Mouse (Mus musculus) lung, embryonic 14.5 days (tissue): ENCODE data around the gene Ifi35. TPM values are rescaled to one million over a fixed set of nuclear protein-coding genes. Genes with fewer than 3 reads are reported as not detected.
A peak's percentile ranks its signal among the peaks of the same experiment; 100 is the strongest.
"Not testable (repeated sequence)": the region's sequence is repeated elsewhere in the genome, so short reads cannot be mapped to it uniquely, and the experiment has no call there.

Source experiments
- ATAC-seq: fragments of 200-750 bp; cut with Nextera tagmentation; 2 replicates; pipeline ENCODE4 v1.8.0; 2017; ENCODE audit warnings: mild to moderate bottlenecking, moderate TSS enrichment, moderate library complexity; ENCODE audit not compliant: insufficient read depth
- DNase-seq: peaks from one replicate; pipeline ENCODE4 v3.0.0-alpha.2; 2015
- H3K27ac ChIP-seq: fragments of 300-500 bp; sonication (generic); 2 replicates; pipeline ENCODE4 v1.5.1; 2014; ENCODE audit warnings: low read depth, mild to moderate bottlenecking, moderate library complexity
- H3K27me3 ChIP-seq: fragments of 300-500 bp; sonication (generic); 2 replicates; pipeline ENCODE4 v1.6.1; 2014; ENCODE audit warnings: low read length, control low read depth; ENCODE audit not compliant: insufficient read depth
- H3K36me3 ChIP-seq: fragments of 300-500 bp; sonication (generic); 2 replicates; pipeline ENCODE4 v1.6.1; 2014; ENCODE audit warnings: control low read depth; ENCODE audit not compliant: insufficient read depth
- H3K4me1 ChIP-seq: fragments of 300-500 bp; sonication (generic); 2 replicates; pipeline ENCODE4 v1.6.1; 2014; ENCODE audit warnings: antibody characterized with exemption, control low read depth; ENCODE audit not compliant: insufficient read depth
- H3K4me2 ChIP-seq: fragments of 300-500 bp; sonication (generic); 2 replicates; pipeline ENCODE4 v1.6.1; 2014; ENCODE audit warnings: mild to moderate bottlenecking
- H3K4me3 ChIP-seq: fragments of 300-500 bp; sonication (generic); 2 replicates; pipeline ENCODE4 v1.5.1; 2014; ENCODE audit warnings: low read depth, low read length
- H3K9ac ChIP-seq: fragments of 300-500 bp; sonication (generic); 2 replicates; pipeline ENCODE4 v1.6.1; 2014
- H3K9me3 ChIP-seq: fragments of 300-500 bp; sonication (generic); 2 replicates; pipeline ENCODE4 v1.6.1; 2016; ENCODE audit warnings: low read depth, low read length, control low read depth
- CTCF ChIP-seq: IDR thresholded peaks from 2 replicates; pipeline ENCODE4 v1.5.1; 2016; ENCODE audit warnings: antibody characterized with exemption, low read depth
- WGBS: fragments of 180-500 bp; shearing (Covaris S2); extraction: QIAGEN DNeasy Blood & Tissue Kit; methylation state at CpG from one replicate; pipeline ENCODE4 v1.1.7; 2014; 5-methylcytosine and 5-hydroxymethylcytosine counted together
- polyA plus RNA-seq: library from polyadenylated mRNA; unstranded; fragments of >200 nt; fragmentation: Nextera tagmentation; extraction: Ambion mirVana; gene quantifications from 2 replicates; pipeline ENCODE4 v1.2.1, GENCODE M21; 2014

Ifi35 gene
- polyA plus RNA-seq, 1 experiment from 2014 or later = 11.4 TPM

DNA sequence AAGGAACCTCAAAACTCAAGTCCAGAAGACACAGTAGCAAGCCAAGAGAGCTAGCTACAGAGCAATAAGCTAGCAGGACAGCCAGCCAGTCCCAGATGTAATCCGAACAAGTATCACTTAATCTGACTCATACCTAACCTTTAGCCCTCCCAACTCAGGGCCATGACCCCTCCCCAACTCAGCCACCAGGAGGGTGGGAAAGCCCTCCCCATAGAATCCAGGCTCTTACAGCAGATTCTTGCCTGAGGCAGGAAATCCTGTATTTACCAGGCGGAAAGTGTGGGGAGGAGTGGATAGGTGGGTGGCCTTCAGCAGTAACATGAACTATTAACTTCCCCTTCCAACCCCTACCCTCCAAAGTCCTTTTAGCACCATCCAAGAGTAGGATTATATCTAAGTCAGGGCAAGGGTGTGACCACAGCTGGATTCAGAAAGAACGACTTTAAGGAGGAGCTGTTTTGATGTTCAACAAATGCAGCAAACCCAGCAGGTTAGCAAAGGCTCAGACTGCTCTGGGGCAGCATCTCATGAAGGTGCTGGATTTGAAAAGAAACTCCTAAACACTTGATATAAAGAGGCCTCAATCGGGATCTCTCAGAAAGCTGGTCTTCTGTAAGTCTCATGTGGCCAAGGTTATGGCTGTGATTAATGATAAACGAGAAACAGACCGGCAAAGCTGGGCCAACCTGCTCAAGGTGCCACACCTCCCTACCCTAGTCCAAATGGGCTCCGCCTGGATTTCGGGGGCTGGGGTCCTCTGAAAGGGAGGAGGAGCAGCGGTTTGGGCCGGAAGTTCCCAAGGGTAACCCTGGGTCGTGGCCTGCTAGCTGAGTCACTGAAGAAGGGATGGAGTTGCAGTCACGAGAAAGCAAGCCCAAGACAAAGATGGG lies 16.2 kb downstream of the Ifi35 start, which contains the start of gene Rnd2:
TSS of gene Rnd2 (plus strand) at position 789 of the 890 bp plus-strand sequence.
- Histone ChIP-seq H3K9me3 (no peaks in the 10 kb centered on the region), H3K4me1 (peaks cover 5% of the 10 kb centered on the region; the same call in 1 of the 2 replicates), H3K36me3 (peaks cover 22% of the 10 kb centered on the region; the same call in 1 of the 2 replicates), H3K27ac (peak within 1 kb of the TSS; percentile 79), H3K27me3 (no peaks in the 10 kb centered on the region), H3K4me3 (peak within 1 kb of the TSS; percentile 74), H3K9ac (peak within 1 kb of the TSS; percentile 62), H3K4me2 (peak within 1 kb of the TSS; percentile 97)
- 13% methylated on average over 12 of the region's 12 CpGs for WGBS
- TF ChIP-seq CTCF = no peak
- ATAC-seq (peak; percentile 7; the same call in 1 of the 2 replicates), DNase-seq (peak; percentile 59)

DNA sequence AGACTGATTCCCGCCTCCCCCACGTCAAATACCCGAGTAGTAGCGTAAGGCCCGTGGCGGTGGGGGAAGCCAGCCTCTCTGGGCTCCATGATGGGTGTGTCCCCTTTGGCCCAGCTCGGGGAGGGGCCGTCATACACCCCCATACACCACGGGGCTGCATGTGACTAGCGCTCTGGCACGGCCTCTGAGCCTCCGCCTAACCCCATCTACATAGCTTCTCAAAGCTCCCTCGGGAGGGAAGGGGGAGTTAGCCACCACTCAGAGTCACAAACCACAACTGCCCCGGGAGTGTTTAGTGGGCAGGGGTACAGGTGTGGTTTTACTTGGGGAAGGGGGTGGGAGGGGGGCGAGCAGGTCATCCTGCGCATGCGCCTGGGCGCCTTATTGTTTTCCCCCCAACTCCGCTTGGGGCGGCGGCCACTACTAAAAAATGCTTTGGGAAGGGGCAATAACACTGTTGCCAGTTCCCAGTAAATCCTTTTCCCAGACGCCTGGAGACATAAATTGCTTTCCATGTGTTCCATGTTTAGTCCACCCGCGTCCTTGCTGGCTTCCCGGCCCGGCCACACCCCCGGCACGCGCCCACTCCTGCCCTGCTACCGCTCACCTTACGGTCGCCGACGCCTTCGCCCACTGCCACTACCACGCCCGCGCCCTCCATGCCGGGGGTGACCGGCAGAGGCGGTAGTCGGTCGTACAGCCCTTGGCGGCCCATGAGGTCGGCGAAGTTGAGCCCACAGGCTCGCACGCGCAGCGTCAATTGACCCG lies 17.1 kb downstream of the Ifi35 start:
- ATAC-seq = peak; percentile 30

DNA sequence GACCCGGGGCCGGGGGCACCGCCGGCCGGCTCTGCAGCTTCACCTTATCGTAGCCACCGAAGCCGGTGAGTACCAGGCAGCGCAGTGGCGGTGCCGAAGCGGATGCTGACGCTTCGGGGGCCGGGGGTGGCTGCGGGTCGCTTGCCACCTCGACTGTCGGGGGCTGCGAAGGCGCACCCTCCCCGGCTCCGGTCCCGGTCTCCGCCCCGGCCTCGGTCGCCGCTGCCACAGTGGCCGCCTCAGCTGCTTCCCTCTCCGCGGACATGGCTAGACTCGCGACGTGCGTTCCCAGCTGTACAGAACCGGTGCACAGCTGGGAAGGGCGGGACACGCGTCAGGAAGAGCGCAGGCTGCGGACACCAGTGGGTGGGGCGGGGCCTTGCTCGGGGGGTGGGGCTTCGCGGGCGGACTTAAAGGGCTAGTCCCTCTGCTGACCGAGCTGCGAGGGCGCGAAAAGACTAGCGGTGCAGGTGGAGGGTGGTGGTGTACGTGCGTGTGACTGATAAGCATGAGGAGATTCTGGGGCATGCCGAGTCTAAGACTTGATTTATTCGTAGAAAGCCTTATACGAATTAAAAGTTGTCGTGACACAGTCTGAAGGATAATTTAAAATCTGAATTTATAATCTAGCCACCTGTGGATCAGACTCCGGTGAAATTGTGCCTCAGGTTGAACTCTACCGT lies 17.8 kb downstream of the Ifi35 start, which contains the start of gene Vat1:
TSS of gene Vat1 (minus strand) at position 362 of the 683 bp plus-strand sequence.
- WGBS = 1% methylated on average over 60 of the region's 60 CpGs
- H3K9me3 ChIP-seq = no peaks in the 10 kb centered on the region
- H3K27ac ChIP-seq = peak within 1 kb of the TSS; percentile 79
- peak within 1 kb of the TSS; percentile 74 for H3K4me3 ChIP-seq
- peak within 1 kb of the TSS; percentile 62 for H3K9ac ChIP-seq
- ATAC-seq (peak; percentile 59; the same call in 1 of the 2 replicates), DNase-seq (peak; percentile 76)
- TF ChIP-seq CTCF = no peak
- H3K36me3 ChIP-seq = peaks cover 15% of the 10 kb centered on the region; the same call in 1 of the 2 replicates
- peaks cover 5% of the 10 kb centered on the region; the same call in 1 of the 2 replicates for H3K4me1 ChIP-seq
- H3K4me2 ChIP-seq = peak within 1 kb of the TSS; percentile 98
- H3K27me3 ChIP-seq = no peaks in the 10 kb centered on the region

More for the DNA sequence above, 17.1 kb downstream of the Ifi35 start:
- Histone ChIP-seq H3K9me3 (no peaks in the 10 kb centered on the region), H3K36me3 (peaks cover 19% of the 10 kb centered on the region; the same call in 1 of the 2 replicates), H3K27me3 (no peaks in the 10 kb centered on the region), H3K4me3 (peak overlapping the region; percentile 74), H3K4me1 (peaks cover 5% of the 10 kb centered on the region; the same call in 1 of the 2 replicates), H3K4me2 (peak overlapping the region; percentile 97), H3K27ac (peak overlapping the region; percentile 79), H3K9ac (peak overlapping the region; percentile 62)
- TF ChIP-seq CTCF = peak; percentile 30; the same call in 1 of the 2 replicates
- under 1% methylated on average over 51 of the region's 51 CpGs for WGBS
- peak; percentile 56 for DNase-seq

DNA sequence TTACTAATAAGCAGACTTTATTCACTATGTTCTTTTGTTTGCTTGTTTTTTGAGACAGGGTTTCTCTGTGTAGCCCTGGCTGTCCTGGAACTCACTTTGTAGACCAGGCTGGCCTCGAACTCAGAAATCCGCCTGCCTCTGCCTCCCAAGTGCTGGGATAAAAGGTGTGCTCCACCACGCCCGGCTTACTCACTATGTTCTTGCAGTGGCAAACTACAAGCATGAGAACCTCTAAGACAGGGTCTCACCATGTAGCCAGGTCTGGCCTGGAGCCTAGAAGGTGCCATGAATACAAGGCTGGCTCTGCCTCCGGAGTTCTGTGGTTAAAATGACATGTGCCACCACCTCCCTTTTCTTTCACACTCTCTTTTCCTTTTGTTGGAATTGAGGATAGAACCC lies 18.3 kb downstream of the Ifi35 start:
- DNase-seq, ATAC-seq, H3K27ac ChIP-seq, H3K4me1 ChIP-seq, H3K36me3 ChIP-seq, H3K27me3 ChIP-seq, H3K9ac ChIP-seq, H3K9me3 ChIP-seq: not testable (repeated sequence)
- WGBS = 51% methylated on average over 5 of the region's 5 CpGs
- Histone ChIP-seq H3K4me2 (peak overlapping the region; percentile 97), H3K4me3 (peak overlapping the region; percentile 74)

DNA sequence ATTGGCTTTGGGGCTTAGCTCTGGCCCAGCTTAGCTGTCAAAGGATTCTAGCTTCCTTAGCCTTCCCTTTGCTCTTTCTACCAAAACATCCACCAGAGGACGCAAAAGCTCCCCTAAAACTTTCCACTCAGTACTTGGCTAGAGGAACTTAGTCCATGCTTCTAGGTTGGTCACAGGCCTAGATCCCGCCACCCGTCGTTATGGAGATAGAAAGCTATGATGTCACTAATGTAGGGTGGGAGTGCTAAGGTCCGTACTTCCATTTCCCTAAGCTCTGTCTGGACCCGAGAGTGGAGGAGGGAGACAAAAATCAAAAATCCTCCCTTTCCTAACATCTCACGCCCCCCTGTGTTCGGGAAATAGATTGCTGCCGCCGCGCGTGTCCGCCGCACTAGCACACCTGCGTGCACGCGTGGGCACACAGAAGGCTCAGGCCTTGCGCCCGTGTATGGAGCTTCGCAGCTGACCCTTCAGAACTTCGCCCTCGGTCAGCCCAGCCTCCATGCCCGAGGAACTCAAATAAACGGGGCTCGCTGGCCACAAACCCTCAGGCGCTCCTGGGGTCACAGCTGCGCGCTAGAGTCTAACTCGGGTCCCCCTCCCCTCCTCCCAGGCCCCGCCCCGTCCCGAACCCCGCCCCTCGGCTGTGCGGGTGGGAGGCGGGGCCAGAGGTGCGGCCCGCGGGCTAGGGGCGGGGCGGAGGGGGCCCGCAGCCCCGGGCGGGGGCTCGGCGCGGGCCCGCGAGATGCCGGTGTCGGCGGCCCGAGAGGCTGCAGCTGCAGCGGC lies 19.5 kb downstream of the Ifi35 start:
- H3K27me3 ChIP-seq = no peaks in the 10 kb centered on the region
- peak overlapping the region; percentile 77 for H3K4me3 ChIP-seq
- no peaks in the 10 kb centered on the region for H3K9me3 ChIP-seq
- H3K4me2 ChIP-seq = peak overlapping the region; percentile 98
- WGBS = under 1% methylated on average over 54 of the region's 54 CpGs
- H3K27ac ChIP-seq = no peak overlapping the region
- 0 out of 2 replicates have a peak, but pooled peaks cover under 1% of the 10 kb centered on the region for H3K36me3 ChIP-seq
- ATAC-seq (peak; percentile 69), DNase-seq (peak; percentile 83)
- H3K4me1 ChIP-seq = no peaks in the 10 kb centered on the region; the same call in 1 of the 2 replicates
- TF ChIP-seq CTCF = peak; percentile 45
- peak overlapping the region; percentile 60 for H3K9ac ChIP-seq

DNA sequence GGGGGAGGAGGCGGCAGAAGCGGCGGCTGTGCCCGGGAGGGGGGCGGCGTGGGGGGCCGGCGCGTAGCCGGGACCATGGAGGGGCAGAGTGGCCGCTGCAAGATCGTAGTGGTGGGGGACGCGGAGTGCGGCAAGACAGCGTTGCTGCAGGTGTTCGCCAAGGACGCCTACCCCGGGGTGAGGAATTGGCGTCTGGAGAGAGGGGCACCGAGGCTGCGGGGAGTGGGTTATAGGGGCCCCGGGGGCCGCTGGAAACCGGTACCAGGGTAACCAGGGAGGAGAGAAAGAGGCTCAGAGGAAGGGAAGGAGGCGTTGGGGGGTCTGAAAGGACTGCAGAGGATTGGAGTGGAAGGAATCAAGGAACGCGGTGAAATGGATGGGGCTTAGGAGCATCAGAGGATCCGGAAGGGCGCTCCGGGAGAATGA lies 20.1 kb downstream of the Ifi35 start:
- Histone ChIP-seq H3K9ac (peak overlapping the region; percentile 60), H3K4me1 (no peaks in the 10 kb centered on the region), H3K4me2 (peak overlapping the region; percentile 98), H3K27me3 (no peaks in the 10 kb centered on the region), H3K27ac (no peak overlapping the region), H3K4me3 (peak overlapping the region; percentile 77), H3K36me3 (no peaks in the 10 kb centered on the region), H3K9me3 (no peaks in the 10 kb centered on the region)
- no peak for TF ChIP-seq CTCF
- peak; percentile 34 for ATAC-seq
- WGBS = under 1% methylated on average over 31 of the region's 31 CpGs
- DNase-seq = peak; percentile 44
